ENCODE assay signal across 15 mouse cellular contexts in genomic region chr2:73943735-73944134, GRCm38 (mm10).
"Had no signal": no experiment of that assay in that cellular context is flagged by ENCODE, and none has a peak within 500 bp of the region (broad histone marks: within the 10 kb centered on the region; RNA-seq: fewer than 3 reads in every experiment).

No protein-coding gene starts in this region.

- ATAC-seq: liver, embryonic 12.5 days; midbrain, embryonic 15.5 days had no signal

- H3K9ac ChIP-seq: limb, embryonic 13.5 days; liver, embryonic 12.5 days; liver, embryonic 15.5 days; midbrain, embryonic 12.5 days; midbrain, embryonic 15.5 days; neural tube, embryonic 13.5 days had no signal

- H3K4me1 ChIP-seq: limb, embryonic 13.5 days; liver, embryonic 12.5 days; liver, embryonic 15.5 days; midbrain, embryonic 12.5 days; midbrain, embryonic 15.5 days; neural tube, embryonic 13.5 days had no signal

- H3K27me3 ChIP-seq: limb, embryonic 13.5 days; liver, embryonic 12.5 days; liver, embryonic 15.5 days; midbrain, embryonic 12.5 days; midbrain, embryonic 15.5 days; neural tube, embryonic 13.5 days had no signal

- DNase-seq: kidney, adult 2 months; kidney, postnatal 36 days; liver; lung, adult 18-20 months; lung, postnatal 14 days; lung, postnatal 4 days had no signal

- H3K4me3 ChIP-seq: limb, embryonic 10.5 days; limb, embryonic 13.5 days; liver, embryonic 12.5 days; liver, embryonic 15.5 days; midbrain, embryonic 12.5 days; midbrain, embryonic 15.5 days; myocyte; neural tube, embryonic 13.5 days had no signal

- H3K9me3 ChIP-seq: limb, embryonic 10.5 days; limb, embryonic 13.5 days; liver, embryonic 12.5 days; liver, embryonic 15.5 days; midbrain, embryonic 12.5 days; midbrain, embryonic 15.5 days; neural tube, embryonic 13.5 days had no signal

- H3K27ac ChIP-seq: kidney, postnatal 0 days; limb, embryonic 13.5 days; liver, embryonic 12.5 days; liver, embryonic 15.5 days; midbrain, embryonic 12.5 days; midbrain, embryonic 15.5 days; neural tube, embryonic 13.5 days had no signal

- H3K36me3 ChIP-seq: limb, embryonic 10.5 days; limb, embryonic 13.5 days; liver, embryonic 12.5 days; liver, embryonic 15.5 days; midbrain, embryonic 12.5 days; midbrain, embryonic 15.5 days; neural tube, embryonic 13.5 days had no signal

- H3K4me2 ChIP-seq: limb, embryonic 13.5 days; liver, embryonic 12.5 days; liver, embryonic 15.5 days; midbrain, embryonic 12.5 days; midbrain, embryonic 15.5 days; neural tube, embryonic 13.5 days had no signal
